Mouse (Mus musculus): ENCODE results near the gene E2f1.

DNA sequence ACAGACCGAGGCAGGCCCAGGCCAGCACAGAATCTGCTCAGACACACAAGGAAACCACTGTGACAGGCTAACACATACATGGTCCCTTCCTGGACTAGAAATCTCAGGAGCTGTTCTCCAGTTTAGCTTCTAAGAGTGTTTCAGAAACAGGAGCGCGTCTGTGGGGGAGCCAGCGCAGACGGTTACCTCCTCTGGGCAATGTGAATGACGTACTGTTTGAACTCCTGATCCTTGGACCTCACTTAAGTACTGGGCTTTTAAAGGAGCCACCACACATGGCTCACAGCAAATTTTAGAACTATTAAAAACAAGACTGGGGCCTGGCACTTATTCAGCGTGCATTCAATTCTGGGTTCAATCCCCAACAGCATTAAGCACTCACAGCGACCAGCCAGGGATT lies 3.1 kb downstream of the E2f1 start:
- TF ChIP-seq CTCF (IDR thresholded peaks at IDR 0.05; ENCODE audit: extremely low read depth, insufficient read depth, low read length) (no peak), POLR2A (IDR thresholded peaks at IDR 0.05; ENCODE audit: extremely low read depth, insufficient read depth, low read length) (no peak)

Data from cortical plate, adult 2 months (tissue).